Mouse (Mus musculus) kidney, postnatal 0 days (tissue): ENCODE results near the gene Sars2. TPM values are rescaled to one million over a fixed set of nuclear protein-coding genes. Genes with fewer than 3 reads are reported as not detected.

Experiments used
- ATAC-seq: fragments of 200-750 bp; cut with Nextera tagmentation; replicated peaks from 2 replicates; pipeline ENCODE4 v1.8.0; 2017; ENCODE audit warnings: low read depth, moderate number of reproducible peaks, moderate TSS enrichment, moderate library complexity; ENCODE audit not compliant: low FRiP score
- DNase-seq: peaks from one replicate; pipeline ENCODE4 v3.0.0-alpha.2; 2016; ENCODE audit warnings: low spot score
- H3K27ac ChIP-seq: fragments of 300-500 bp; sonication (generic); 2 replicates; pipeline ENCODE4 v1.5.1; 2014; ENCODE audit warnings: mild to moderate bottlenecking
- H3K27me3 ChIP-seq: fragments of 300-500 bp; sonication (generic); 2 replicates; pipeline ENCODE4 v1.6.1; 2014; ENCODE audit warnings: low read length, mixed read lengths; ENCODE audit not compliant: insufficient read depth
- H3K36me3 ChIP-seq: fragments of 300-500 bp; sonication (generic); 2 replicates; pipeline ENCODE4 v1.6.1; 2014; ENCODE audit warnings: low read length, mixed read lengths; ENCODE audit not compliant: insufficient read depth
- H3K4me1 ChIP-seq: fragments of 300-500 bp; sonication (generic); replicated peaks from 2 replicates; pipeline ENCODE4 v1.6.1; 2014; ENCODE audit warnings: antibody characterized with exemption, low read length, mixed read lengths; ENCODE audit not compliant: insufficient read depth
- H3K4me2 ChIP-seq: fragments of 300-500 bp; sonication (generic); 2 replicates; pipeline ENCODE4 v1.6.1; 2014; ENCODE audit warnings: mild to moderate bottlenecking, low read length, moderate library complexity, mixed read lengths
- H3K4me3 ChIP-seq: fragments of 300-500 bp; sonication (generic); replicated peaks from 2 replicates; pipeline ENCODE4 v1.5.1; 2014; ENCODE audit warnings: low read depth, low read length
- H3K9ac ChIP-seq: fragments of 300-500 bp; sonication (generic); 2 replicates; pipeline ENCODE4 v1.6.1; 2014; ENCODE audit warnings: low read depth, low read length
- H3K9me3 ChIP-seq: fragments of 300-500 bp; sonication (generic); replicated peaks from 2 replicates; pipeline ENCODE4 v1.6.1; 2016; ENCODE audit warnings: low read length, inconsistent platforms, mixed read lengths
- CTCF ChIP-seq: IDR thresholded peaks from 2 replicates; pipeline ENCODE4 v1.5.1; 2016; ENCODE audit warnings: antibody characterized with exemption, low read depth, mild to moderate bottlenecking, moderate library complexity
- WGBS: fragments of 180-500 bp; shearing (Covaris S2); extraction: QIAGEN DNeasy Blood & Tissue Kit; methylation state at CpG from one replicate; pipeline ENCODE4 v1.1.7; 2014; 5-methylcytosine and 5-hydroxymethylcytosine counted together
- polyA plus RNA-seq: library from polyadenylated mRNA; unstranded; fragments of >200 nt; fragmentation: Nextera tagmentation; extraction: Ambion mirVana; gene quantifications from 2 replicates; pipeline ENCODE4 v1.2.1, GENCODE M21; 2015

Gene Sars2
- polyA plus RNA-seq, 1 experiment from 2014 or later, result 20.2 TPM

GRCm38 (mm10) chr7:28789235-28789634, 47.4 kb downstream of the Sars2 start:
- Histone ChIP-seq H3K9me3 (no peaks in the 10 kb centered on the region), H3K9ac (no peak overlapping the region), H3K27ac (peak overlapping the region; percentile 31; the same call in 1 of the 2 replicates), H3K36me3 (no peaks in the 10 kb centered on the region), H3K27me3 (no peaks in the 10 kb centered on the region), H3K4me1 (peaks cover 6% of the 10 kb centered on the region; the same call in 1 of the 2 replicates), H3K4me3 (no peak overlapping the region), H3K4me2 (no peak overlapping the region)
- no peak for DNase-seq
- ATAC-seq, result no peak
- WGBS, result 46% methylated on average over 3 of the region's 3 CpGs
- TF ChIP-seq CTCF, result no peak

GRCm38 (mm10) chr7:28790066-28790806, 48.4 kb downstream of the Sars2 start:
- WGBS, result 52% methylated on average over 8 of the region's 8 CpGs
- ATAC-seq, result 0 out of 2 replicates have a peak, but pooled peaks have one; percentile 38
- H3K27ac ChIP-seq, result peak overlapping the region; percentile 19; the same call in 1 of the 2 replicates

GRCm38 (mm10) chr7:28791706-28792105, 49.9 kb downstream of the Sars2 start:
- Histone ChIP-seq H3K36me3 (no peaks in the 10 kb centered on the region), H3K9ac (no peak overlapping the region), H3K27me3 (no peaks in the 10 kb centered on the region), H3K4me1 (peaks cover 11% of the 10 kb centered on the region; the same call in 1 of the 2 replicates), H3K9me3 (no peaks in the 10 kb centered on the region), H3K4me2 (no peak overlapping the region), H3K4me3 (no peak overlapping the region), H3K27ac (no peak overlapping the region)
- no peak for TF ChIP-seq CTCF
- ATAC-seq (no peak), DNase-seq (no peak)

More at GRCm38 (mm10) chr7:28790066-28790806, 48.4 kb downstream of the Sars2 start:
- no peaks in the 10 kb centered on the region for H3K27me3 ChIP-seq
- H3K36me3 ChIP-seq, result no peaks in the 10 kb centered on the region
- TF ChIP-seq CTCF, result peak; percentile 69
- no peak overlapping the region for H3K4me3 ChIP-seq
- no peaks in the 10 kb centered on the region for H3K9me3 ChIP-seq
- no peak overlapping the region for H3K4me2 ChIP-seq
- H3K9ac ChIP-seq, result no peak overlapping the region
- H3K4me1 ChIP-seq, result peaks cover 6% of the 10 kb centered on the region; the same call in 1 of the 2 replicates
- peak; percentile 61 for DNase-seq

GRCm38 (mm10) chr7:28792391-28793185, 50.8 kb downstream of the Sars2 start:
- Histone ChIP-seq H3K36me3 (no peaks in the 10 kb centered on the region), H3K27ac (no peak overlapping the region), H3K4me1 (peaks cover 15% of the 10 kb centered on the region; the same call in 1 of the 2 replicates), H3K4me3 (no peak overlapping the region), H3K4me2 (no peak overlapping the region), H3K27me3 (no peaks in the 10 kb centered on the region), H3K9me3 (no peaks in the 10 kb centered on the region), H3K9ac (no peak overlapping the region)
- TF ChIP-seq CTCF, result no peak
- 74% methylated on average over 13 of the region's 14 CpGs for WGBS
- ATAC-seq (no peak), DNase-seq (no peak)

GRCm38 (mm10) chr7:28793834-28794233, 52.0 kb downstream of the Sars2 start:
- TF ChIP-seq CTCF, result peak; percentile 55; the same call in 1 of the 2 replicates
- Histone ChIP-seq H3K4me2 (no peak overlapping the region), H3K9me3 (no peaks in the 10 kb centered on the region), H3K27ac (no peak overlapping the region), H3K9ac (no peak overlapping the region), H3K36me3 (no peaks in the 10 kb centered on the region), H3K4me3 (no peak overlapping the region), H3K27me3 (no peaks in the 10 kb centered on the region), H3K4me1 (peaks cover 12% of the 10 kb centered on the region; the same call in 1 of the 2 replicates)
- no peak for ATAC-seq
- no peak for DNase-seq
- WGBS, result 42% methylated on average over 2 of the region's 2 CpGs

- no peak overlapping the region for H3K9ac ChIP-seq
Observed at GRCm38 (mm10) chr7:28794496-28794895, 52.7 kb downstream of the Sars2 start.

More at GRCm38 (mm10) chr7:28794496-28794895, 52.7 kb downstream of the Sars2 start:
- H3K4me1 ChIP-seq, result 0 out of 2 replicates have a peak, but pooled peaks cover 8% of the 10 kb centered on the region
- H3K4me2 ChIP-seq, result no peak overlapping the region
- H3K36me3 ChIP-seq, result no peaks in the 10 kb centered on the region
- no peaks in the 10 kb centered on the region for H3K9me3 ChIP-seq
- ATAC-seq, result no peak
- 72% methylated on average over 3 of the region's 3 CpGs for WGBS
- no peak overlapping the region for H3K4me3 ChIP-seq
- H3K27ac ChIP-seq, result no peak overlapping the region
- H3K27me3 ChIP-seq, result no peaks in the 10 kb centered on the region
- no peak for DNase-seq
- TF ChIP-seq CTCF, result no peak
